Mouse (Mus musculus): ENCODE results near the gene Smim24. TPM values are rescaled to one million over a fixed set of nuclear protein-coding genes. Genes with fewer than 3 reads are reported as not detected.

Gene Smim24
- total RNA-seq (2015) (30.6 and 34.0 TPM in 2 replicates), total RNA-seq (2017) (6.5 and 11.5 TPM in 2 replicates)

DNA sequence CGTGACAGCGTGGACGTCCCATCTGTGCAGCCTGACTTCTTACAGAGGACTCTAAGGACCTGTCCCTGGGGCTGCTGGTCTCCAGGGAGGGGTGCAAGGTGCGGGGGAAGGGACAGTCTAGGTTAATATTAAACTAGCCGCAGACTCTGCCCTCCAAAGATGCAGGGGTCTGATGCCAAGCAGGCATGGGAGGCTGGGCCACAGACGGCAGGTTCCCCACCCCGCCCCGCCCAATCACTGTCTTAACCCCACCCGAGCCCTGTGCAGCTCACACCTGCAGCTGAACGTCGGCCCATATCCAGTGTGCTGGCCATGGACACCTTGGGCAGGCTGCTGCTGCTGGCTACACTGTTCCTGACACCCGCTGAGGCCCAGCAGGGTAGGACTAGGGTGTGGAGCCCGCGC, at the start of gene Smim24:
Gene Smim24, plus strand, starts transcription at position 271 of the 405 bp plus-strand sequence.
- no peak for ATAC-seq (ENCODE audit: poor library complexity, severe bottlenecking)

DNA sequence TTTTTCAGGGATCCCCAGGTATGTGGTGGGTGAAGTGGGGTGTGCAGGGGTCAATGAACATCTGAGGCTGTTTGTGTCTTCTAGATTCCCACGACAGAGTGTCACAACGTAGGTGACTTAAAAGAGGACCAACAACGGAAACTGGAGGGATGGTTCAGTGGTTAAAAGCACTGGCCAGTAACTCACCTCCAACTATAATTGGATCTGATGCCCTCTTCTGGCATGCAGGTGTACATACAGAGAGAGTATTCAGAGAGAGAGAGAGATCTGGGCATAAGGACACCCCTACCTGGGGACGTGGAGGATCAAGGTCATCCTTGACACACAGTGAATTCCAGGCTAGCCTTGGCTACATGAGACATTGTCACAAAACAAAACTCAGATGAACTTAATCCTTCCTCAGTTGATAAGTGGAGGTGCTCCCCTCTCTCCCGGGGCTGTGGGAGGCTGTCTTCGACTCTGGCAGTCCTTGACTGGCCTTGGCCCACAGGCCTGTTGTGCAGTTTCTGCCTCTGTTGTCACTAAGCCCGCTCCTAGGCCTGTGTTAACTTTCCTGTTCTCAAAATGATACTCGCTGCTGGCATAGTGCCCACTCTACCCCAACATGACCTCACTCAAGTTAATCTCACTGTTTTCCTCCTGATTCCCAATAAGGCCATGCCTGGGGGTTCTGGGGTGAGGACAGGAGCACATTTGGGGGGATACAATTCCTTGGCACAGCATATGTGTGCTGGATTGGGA, 48.3 kb upstream of the Smim24 start:
- no peak for ATAC-seq (ENCODE audit: poor library complexity, severe bottlenecking)

DNA sequence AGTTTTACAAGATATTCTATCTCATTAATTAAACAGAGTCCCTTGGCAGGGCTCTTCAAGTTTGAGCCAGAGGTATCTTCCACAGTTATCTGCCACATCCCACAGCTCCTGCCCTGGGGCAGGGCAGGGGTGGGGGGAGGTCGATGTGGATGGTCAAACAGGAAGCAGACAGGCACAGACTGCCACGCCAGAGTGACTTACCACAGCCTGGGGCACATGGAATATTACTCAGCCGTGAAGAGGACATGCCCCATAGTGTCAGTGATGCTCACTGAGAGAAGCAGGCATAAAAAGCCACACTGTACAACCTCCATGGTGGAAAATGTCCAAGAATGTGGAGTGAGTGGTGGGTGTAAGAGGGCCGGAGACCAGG, 47.7 kb upstream of the Smim24 start:
- ATAC-seq (ENCODE audit: poor library complexity, severe bottlenecking), result no peak

DNA sequence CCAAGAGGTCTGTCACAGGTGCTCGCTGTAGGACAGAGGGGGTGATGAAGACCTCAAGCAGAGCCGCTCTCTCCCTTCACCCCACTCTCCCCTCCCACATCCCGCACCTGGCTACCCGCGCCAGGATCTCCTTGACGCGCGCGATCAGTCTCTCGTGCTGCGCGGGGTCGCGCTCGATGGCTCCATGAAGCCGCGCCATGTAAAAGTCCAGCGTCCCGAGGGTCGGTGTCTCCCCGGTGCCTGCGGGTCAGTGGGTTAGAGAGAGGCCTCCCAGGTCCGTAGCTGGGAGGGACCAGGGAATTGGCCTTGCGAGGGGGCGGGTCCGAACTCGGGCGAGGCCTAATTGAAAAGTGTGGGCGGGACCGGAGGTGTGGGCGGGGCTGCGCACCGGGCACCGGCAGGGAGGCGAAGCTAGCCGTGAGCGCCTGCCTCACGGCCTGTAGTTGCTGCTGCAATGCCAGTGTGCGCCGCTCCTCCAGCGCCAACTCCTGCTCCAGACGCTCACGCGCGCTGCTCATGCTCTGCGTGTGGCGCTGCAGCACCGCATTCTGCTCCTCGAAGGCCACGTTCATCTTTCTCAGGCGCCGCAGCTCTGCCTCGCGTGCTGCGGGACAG, 46.3 kb upstream of the Smim24 start:
- ATAC-seq (ENCODE audit: poor library complexity, severe bottlenecking), result peak; percentile 55

DNA sequence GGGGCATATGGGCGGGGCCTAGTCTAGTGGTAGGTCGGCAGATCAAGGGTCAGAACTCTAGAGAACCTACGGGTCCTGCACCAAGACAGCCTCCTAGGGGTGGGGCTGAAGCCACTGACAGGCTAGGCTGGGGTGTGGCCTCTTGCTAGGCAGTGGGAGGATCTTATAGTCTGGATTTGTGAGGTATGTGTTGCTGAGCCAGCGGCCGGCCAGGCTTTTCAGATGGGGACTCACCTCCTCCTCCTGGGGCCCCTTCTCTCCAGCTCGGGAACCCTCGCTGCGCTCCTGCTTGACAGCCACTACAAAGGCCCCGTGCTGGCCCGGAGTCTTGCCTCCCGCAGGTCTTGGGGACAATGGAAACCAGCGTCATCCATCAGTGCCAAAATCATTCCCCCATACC, 43.7 kb upstream of the Smim24 start:
- ATAC-seq (ENCODE audit: poor library complexity, severe bottlenecking), result peak; percentile 20; the same call in 1 of the 2 replicates

DNA sequence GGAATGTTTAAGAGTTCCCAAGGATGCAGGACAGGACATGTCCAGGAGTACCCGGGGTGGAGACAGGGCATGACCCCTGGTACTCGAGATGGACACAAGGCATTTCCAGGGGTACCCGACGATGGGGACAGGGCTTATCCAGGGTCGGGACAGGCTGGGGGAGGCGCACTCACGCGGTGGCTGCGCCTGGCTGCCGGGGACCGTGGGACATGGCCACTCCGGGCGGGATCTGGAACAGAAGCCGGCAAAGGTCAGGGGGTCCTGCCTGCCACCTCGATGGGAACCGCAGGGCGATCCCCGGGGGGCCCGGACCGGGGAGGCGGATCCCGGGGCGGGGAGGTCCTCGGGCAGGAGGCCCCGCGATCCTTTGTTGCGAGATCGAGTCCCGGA, 42.9 kb upstream of the Smim24 start:
- ATAC-seq (ENCODE audit: poor library complexity, severe bottlenecking), result no peak

DNA sequence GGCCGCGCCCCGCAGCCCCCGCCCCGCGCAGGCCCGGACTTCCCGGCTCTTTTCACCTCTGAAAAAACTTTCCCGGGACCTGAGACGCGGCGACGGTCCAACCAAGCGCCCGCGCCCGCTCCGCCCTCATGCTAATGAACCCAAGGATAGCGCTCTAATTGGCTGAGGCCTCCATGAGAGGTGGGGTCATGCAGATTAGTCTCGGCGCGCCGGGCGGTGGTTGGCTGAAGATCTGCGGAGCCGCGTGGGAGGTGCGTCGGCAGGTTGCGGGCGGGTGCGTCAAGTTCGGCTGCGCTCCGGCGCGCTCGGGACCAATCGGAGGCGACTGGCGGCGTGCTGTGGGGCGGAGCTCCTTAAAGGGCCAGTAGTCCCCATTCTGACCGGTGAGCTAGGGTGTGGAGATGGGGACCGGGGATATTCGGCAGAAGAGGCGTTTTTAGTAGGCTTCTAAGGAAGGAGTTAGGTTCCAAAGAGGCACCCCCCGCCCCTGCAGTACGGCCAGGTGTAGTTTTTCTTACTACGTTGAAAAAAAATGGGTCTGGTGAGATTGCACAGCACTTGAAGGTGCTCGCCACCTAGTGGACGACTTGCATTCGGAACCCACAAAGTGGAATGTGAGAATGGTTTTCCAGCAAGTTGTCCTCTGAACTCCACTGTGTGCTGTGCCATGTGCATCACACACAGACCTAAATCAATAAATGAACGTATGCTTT, 42.3 kb upstream of the Smim24 start, which contains the start of gene Hmg20b:
Gene Hmg20b, minus strand, starts transcription at position 130 of the 713 bp plus-strand sequence.
- peak; percentile 89 for ATAC-seq (ENCODE audit: poor library complexity, severe bottlenecking)

DNA sequence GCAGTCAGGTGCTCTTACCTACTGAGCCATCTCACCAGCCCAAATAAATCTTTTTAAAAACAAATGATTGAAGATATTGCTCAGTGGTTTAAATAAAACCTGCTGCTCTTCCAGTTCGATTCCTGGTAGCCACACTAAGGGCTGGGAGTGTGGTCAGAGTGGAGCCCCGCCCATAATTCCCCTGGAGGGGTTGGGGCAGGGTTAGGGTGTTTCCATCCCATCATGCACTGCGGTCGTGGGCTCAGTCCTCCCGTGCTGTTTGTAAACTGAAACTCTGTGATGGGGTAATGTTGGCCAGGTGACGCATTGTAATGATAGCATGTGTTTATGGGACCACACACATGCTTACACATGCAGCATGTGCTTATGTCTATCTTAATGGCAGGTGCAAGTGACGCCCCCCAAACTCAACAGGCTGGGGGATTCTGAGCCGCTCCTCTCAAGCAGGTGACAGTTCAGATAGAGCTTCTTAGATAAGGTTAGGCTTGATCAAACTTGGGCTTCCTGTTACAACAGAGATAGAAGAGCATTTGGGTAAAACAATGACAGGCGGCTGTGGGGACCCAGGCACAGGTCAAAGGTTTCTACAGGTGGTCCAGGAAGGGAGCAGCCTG, 41.1 kb upstream of the Smim24 start:
- peak; percentile 25 for ATAC-seq (ENCODE audit: poor library complexity, severe bottlenecking)

DNA sequence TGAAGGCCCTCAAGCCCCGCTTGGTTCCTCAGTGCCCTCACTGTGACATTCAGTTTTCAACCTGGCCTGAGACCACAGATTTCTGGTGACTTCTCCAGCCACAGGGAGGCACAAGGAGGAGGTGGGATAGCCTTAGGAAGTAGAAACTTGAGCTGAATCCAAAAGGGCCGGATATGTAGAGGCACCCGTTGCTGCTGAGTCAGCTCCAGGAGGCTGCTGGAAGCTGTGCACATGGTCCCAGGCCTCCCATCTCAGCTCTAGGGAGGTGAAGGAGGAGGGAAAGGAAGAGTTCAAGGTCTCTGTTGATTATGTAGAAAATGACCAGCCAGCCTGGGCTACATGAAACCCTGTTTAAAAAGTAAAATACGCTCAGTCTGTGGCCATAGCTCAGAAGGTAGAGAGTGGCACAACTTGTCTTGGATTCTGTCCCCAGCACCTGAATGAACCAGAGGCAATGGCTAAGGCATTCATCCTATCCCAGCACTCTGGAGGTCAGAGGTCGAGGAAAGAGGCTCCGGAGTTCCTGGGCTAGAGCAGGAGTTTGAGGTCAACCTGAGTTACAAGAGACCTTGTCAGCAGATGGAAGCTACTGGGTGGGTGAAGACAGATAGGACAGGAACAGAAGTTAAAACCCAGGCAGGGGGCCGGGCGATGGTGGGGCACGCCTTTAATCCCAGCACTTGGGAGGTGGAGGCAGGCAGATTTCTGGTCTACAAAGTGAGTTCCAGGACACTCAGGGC, 37.9 kb upstream of the Smim24 start:
- ATAC-seq (ENCODE audit: poor library complexity, severe bottlenecking), result no peak

DNA sequence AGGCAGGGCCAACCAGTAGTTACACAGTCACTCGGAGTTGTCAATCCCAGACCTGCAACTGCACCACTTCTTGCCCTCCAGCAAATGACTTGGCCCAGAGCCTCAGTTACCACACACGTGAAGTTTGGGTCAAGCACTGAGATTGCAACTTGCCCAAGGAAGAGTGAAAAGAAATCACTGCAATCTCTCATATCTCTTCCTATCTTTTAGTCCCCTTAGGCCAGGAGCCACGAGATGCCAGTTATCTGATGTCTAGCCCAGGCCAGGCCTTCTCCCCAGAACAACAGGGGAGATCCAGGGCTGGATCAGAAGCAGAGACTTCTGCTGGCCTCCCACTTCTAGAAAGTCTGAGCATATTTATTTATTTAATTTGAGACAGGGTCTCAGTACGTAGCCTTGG, 37.3 kb upstream of the Smim24 start:
- no peak for ATAC-seq (ENCODE audit: poor library complexity, severe bottlenecking)

DNA sequence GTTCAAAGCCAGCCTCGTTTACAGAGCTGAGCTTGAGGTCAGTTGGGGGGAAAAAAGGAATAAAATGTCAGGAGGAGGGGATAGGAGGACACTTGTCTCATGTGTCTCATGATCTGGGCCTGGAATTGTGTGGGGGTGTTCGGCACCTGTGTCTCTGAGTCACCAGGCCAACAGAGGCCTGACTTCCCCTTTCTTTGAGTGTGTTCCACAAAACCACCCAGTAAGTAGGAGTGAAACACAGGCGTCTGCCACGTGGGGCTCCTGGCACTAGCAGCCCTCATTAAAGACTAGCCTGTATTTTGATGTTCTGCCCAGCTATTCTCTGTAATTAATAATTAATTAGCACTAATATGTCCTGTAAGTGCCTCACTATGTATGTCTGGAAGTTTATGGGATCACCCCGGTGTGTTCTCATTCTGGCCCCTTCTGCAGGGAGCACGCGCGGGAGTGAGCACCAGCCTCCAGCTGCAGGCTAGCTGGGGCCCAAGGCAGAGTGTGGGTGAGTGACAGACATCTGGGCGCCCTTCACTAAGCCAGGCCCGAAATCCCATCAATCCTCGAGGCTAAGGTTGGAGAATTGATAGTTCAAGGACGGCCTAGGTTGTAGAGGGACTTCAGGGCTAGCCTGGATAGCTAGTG, 36.4 kb upstream of the Smim24 start:
- peak; percentile 67 for ATAC-seq (ENCODE audit: poor library complexity, severe bottlenecking)

DNA sequence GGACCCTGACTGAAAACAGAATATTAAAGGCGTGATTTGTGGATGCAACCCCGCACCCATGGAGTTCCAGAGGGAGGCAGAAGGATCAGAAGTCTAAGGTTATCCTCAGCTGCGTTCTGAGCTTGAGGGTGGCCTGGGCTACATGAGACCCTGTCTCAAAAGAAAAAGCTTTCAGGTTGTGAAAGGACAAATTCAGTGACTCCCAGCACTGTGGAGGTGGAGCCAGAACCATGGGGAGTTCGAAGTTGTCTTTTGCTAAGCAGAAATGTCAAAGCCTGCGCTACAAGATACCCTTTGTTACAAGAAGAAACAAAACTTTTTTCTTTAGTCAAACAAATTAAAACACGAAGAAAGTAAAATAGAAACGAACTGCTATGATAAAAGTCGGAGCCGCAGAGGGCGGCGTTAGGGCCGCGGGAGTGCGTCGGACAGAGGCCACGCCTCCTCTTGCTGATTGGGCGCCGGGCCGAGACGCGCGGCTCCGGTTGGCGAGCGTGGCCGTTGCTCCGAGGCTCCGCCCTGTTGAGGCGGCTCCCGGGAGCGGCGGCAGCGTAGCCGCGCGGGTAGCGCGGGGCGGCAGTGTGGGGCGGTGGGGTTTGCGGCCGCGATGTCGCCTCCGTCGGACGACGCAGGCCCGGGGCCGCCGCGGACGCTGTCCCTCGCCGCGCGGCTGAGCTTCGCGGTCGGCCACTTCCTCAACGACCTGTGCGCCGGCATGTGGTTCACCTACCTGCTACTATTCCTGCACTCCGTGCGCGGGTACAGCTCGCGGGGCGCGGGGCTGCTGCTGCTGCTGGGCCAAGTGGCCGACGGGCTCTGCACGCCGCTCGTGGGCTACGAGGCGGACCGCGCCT, 35.6 kb upstream of the Smim24 start, which contains the start of gene Mfsd12:
Gene Mfsd12, plus strand, starts transcription at position 501 of the 854 bp plus-strand sequence.
- peak; percentile 83 for ATAC-seq (ENCODE audit: poor library complexity, severe bottlenecking)

DNA sequence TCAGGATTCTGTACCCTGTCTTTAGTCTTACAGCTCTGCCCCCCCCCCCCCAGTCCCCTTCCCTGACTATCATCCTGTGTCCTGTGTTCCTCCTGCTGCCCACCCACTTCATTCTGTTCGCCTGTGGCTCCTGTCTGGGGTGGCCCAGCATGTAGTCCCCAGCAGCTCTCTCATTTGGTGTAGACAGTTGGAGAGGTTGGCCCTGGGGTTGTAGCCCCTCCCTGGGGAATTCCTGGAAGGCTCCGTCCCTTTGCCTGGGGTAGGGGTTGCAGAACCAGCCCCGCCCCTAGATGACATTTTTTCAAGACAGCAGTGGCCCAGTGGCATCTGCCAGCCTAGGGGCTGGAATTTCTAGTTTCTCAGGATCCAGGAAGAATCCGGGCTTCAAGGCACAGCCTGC, 34.6 kb upstream of the Smim24 start:
- no peak for ATAC-seq (ENCODE audit: poor library complexity, severe bottlenecking)

DNA sequence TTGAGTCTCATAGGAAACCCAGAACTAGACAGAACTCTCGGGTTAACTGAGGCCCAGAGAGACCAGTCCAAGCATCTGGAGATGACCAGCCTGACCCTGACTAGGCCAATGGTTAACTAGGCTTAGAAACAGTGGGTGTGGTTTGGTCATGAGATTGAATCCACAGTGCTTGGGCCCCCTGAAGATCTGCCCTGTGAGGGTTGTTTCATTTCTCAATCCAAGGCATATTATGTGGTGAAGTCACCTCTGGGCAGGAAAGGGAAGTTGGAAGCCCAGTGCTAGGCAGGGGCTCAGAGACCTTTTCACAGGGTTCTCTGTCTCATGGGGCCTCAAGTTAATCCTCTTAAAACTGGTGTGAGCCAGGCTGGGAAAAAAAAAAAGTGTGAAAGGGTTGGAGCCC, 34.0 kb upstream of the Smim24 start:
- ATAC-seq (ENCODE audit: poor library complexity, severe bottlenecking), result peak; percentile 54

DNA sequence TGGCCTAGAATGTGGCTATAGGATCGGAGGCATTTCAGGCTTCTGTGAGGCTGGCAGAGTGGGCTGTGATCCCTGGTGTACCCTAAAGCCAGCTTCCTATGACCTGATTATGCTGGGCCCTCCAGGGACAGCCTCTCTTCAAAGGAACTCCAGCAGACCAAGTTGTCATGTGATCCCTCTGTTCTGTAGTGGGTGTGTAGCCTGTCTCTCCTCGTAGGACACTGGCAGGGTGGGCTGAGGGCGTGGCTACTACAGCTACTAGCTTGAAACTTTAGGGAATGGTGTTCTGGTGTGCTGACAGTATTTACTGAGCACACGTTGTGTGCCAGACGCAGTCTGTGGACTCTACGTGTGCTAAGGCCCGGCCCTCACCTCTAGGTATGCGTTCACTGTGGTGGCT, 32.1 kb upstream of the Smim24 start:
- ATAC-seq (ENCODE audit: poor library complexity, severe bottlenecking), result no peak

DNA sequence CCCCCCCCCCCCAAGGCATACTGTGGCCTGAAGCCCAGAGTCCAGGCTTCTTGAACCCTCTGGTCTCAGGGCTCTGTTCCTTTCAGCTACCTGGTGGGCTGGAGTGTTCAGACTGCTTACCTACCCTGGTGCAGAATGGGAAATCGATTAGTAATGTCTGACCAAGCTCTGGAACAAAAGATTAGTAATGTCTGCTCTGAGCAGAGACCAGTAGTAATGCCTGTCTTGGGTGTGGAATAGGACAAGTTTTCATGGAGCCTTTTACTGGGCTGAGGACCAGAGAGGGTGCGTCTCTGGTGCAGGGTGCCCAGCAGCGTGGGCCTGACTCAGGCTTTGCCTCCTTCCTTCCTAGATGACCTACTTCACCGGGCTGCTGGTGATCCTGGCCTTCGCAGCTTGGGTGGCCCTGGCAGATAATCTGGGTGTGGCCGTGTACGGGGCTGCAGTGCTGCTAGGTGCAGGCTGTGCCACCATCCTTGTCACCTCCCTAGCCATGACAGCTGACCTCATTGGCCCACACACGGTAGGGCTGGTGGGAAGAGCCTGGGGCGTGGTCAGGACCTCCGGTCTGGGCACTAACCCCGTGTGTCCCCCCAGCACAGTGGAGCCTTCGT, 30.4 kb upstream of the Smim24 start:
- ATAC-seq (ENCODE audit: poor library complexity, severe bottlenecking), result no peak

DNA sequence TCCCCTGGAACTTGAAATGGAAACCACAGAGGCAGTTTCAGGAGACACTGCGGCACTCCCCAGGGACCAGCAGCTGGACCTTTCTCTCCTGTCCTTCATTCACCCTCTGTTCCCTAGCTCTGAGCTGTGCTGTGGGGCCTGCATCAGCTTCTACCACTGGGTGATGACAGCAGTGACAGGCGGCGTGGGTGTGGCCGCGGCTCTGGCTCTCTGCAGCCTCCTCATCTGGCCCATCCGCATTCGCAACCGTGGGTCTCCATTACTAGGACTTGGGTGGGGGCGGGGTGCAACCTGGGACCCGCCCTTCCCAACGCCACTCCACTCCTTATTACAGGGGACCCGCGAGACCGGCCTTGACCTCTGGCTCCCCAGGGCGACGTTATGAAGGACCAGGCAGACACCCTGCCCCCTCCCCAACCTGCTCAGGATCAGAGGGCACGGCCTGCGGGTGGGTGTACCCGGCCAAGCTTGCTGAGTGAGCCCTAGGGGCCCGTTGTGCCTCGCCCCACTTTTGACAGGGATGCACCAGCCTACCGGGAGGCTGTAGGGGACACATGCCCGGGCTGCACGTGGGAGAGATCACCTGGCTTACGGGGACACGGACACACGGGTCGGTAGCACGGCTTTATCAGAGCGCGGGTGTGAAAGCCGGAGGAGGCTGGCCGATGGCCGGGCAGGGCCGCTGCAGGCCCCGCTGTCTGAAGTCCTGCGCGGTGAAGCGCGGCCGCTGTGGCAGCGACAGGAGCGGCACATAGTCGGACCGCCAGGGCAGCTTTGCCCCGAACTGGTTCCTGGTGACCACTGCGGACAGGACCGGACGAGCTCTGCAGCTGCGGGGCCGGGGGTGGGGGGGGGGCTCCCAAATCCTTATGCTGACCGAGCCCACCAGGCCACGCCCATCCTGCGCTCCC, 29.2 kb upstream of the Smim24 start:
- ATAC-seq (ENCODE audit: poor library complexity, severe bottlenecking), result no peak

DNA sequence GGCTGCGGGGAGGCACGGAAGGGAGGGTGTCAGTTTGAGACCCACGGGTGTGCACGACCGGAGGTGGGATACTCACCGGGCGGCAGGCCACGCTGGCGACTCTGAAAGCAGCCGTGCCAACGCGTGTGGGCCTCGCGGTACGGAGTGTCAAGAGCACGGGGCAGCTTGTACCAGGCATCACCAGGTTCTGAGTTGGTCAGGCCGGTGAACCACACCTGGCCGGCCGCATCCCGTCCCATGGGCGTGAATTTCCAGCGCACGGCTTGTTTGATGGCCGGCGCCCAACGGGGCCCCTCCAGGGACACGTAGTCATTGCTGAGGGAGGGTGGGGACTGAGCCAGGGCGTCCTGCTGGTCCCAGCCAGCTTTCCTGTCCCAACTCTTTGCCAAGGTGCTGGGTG, 28.2 kb upstream of the Smim24 start:
- ATAC-seq (ENCODE audit: poor library complexity, severe bottlenecking), result no peak
